Mouse (Mus musculus) kidney, postnatal 0 days (tissue): ENCODE data around the gene Entpd2. TPM values are rescaled to one million over a fixed set of nuclear protein-coding genes. Genes with fewer than 3 reads are reported as not detected.

Source experiments
- ATAC-seq: fragments of 200-750 bp; cut with Nextera tagmentation; replicated peaks from 2 replicates; pipeline ENCODE4 v1.8.0; 2017; ENCODE audit warnings: low read depth, moderate number of reproducible peaks, moderate TSS enrichment, moderate library complexity; ENCODE audit not compliant: low FRiP score
- DNase-seq: peaks from one replicate; pipeline ENCODE4 v3.0.0-alpha.2; 2016; ENCODE audit warnings: low spot score
- H3K27ac ChIP-seq: fragments of 300-500 bp; sonication (generic); 2 replicates; pipeline ENCODE4 v1.5.1; 2014; ENCODE audit warnings: mild to moderate bottlenecking
- H3K27me3 ChIP-seq: fragments of 300-500 bp; sonication (generic); 2 replicates; pipeline ENCODE4 v1.6.1; 2014; ENCODE audit warnings: low read length, mixed read lengths; ENCODE audit not compliant: insufficient read depth
- H3K36me3 ChIP-seq: fragments of 300-500 bp; sonication (generic); 2 replicates; pipeline ENCODE4 v1.6.1; 2014; ENCODE audit warnings: low read length, mixed read lengths; ENCODE audit not compliant: insufficient read depth
- H3K4me1 ChIP-seq: fragments of 300-500 bp; sonication (generic); replicated peaks from 2 replicates; pipeline ENCODE4 v1.6.1; 2014; ENCODE audit warnings: antibody characterized with exemption, low read length, mixed read lengths; ENCODE audit not compliant: insufficient read depth
- H3K4me2 ChIP-seq: fragments of 300-500 bp; sonication (generic); 2 replicates; pipeline ENCODE4 v1.6.1; 2014; ENCODE audit warnings: mild to moderate bottlenecking, low read length, moderate library complexity, mixed read lengths
- H3K4me3 ChIP-seq: fragments of 300-500 bp; sonication (generic); replicated peaks from 2 replicates; pipeline ENCODE4 v1.5.1; 2014; ENCODE audit warnings: low read depth, low read length
- H3K9ac ChIP-seq: fragments of 300-500 bp; sonication (generic); 2 replicates; pipeline ENCODE4 v1.6.1; 2014; ENCODE audit warnings: low read depth, low read length
- H3K9me3 ChIP-seq: fragments of 300-500 bp; sonication (generic); replicated peaks from 2 replicates; pipeline ENCODE4 v1.6.1; 2016; ENCODE audit warnings: low read length, inconsistent platforms, mixed read lengths
- CTCF ChIP-seq: IDR thresholded peaks from 2 replicates; pipeline ENCODE4 v1.5.1; 2016; ENCODE audit warnings: antibody characterized with exemption, low read depth, mild to moderate bottlenecking, moderate library complexity
- WGBS: fragments of 180-500 bp; shearing (Covaris S2); extraction: QIAGEN DNeasy Blood & Tissue Kit; methylation state at CpG from one replicate; pipeline ENCODE4 v1.1.7; 2014; 5-methylcytosine and 5-hydroxymethylcytosine counted together
- microRNA-seq: library from miRNA; unstranded; fragments of <30 nt; microRNA quantifications from one replicate; pipeline ENCODE4, GENCODE M21; 2016
- polyA plus RNA-seq: library from polyadenylated mRNA; unstranded; fragments of >200 nt; fragmentation: Nextera tagmentation; extraction: Ambion mirVana; gene quantifications from 2 replicates; pipeline ENCODE4 v1.2.1, GENCODE M21; 2015

Entpd2 gene
- polyA plus RNA-seq, 1 experiment from 2014 or later, result 6.9 TPM

DNA sequence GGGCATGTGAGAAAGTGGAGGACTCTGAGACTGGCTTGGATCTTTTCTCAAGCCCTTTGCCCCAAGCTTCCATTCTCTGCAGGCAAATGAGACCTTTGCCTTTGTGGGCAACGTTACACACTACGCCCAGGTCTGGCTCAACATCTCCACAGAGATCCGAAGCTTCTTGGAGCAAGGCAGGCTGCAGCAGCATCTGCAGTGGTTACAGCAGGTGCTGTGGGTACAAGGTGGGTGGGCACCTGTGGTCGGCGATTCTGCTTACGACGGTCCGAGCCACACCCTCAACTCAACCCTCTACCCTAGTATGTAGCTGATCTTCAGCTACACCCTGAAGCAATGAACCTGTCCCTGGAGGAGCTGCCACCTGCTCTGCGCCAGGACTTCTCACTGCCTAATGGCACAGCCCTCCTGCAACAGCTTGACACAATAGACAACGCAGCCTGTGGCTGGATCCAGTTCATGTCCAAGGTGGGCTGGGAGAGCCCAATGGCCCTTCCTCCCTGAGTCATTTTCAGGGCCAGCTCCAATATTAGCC is 40.7 kb downstream of the Entpd2 start:
- WGBS, result 91% methylated on average over 10 of the region's 10 CpGs
- no peak overlapping the region for H3K4me2 ChIP-seq
- peaks cover 29% of the 10 kb centered on the region for H3K36me3 ChIP-seq

GRCm38 (mm10) chr2:25441067-25441466 is 45.4 kb downstream of the Entpd2 start:
- no peak for TF ChIP-seq CTCF
- Histone ChIP-seq H3K4me2 (no peak overlapping the region), H3K9me3 (no peaks in the 10 kb centered on the region), H3K9ac (no peak overlapping the region), H3K27me3 (no peaks in the 10 kb centered on the region), H3K36me3 (peaks cover 50% of the 10 kb centered on the region), H3K27ac (no peak overlapping the region), H3K4me3 (no peak overlapping the region), H3K4me1 (no peaks in the 10 kb centered on the region)
- ATAC-seq, result no peak
- DNase-seq, result no peak
- 83% methylated on average over 20 of the region's 20 CpGs for WGBS

More for the DNA sequence above, 40.7 kb downstream of the Entpd2 start:
- Histone ChIP-seq H3K4me3 (no peak overlapping the region), H3K9me3 (no peaks in the 10 kb centered on the region), H3K9ac (no peak overlapping the region), H3K4me1 (0 out of 2 replicates have a peak, but pooled peaks cover 3% of the 10 kb centered on the region), H3K27me3 (no peaks in the 10 kb centered on the region), H3K27ac (no peak overlapping the region)
- TF ChIP-seq CTCF, result no peak
- no peak for ATAC-seq
- no peak for DNase-seq

DNA sequence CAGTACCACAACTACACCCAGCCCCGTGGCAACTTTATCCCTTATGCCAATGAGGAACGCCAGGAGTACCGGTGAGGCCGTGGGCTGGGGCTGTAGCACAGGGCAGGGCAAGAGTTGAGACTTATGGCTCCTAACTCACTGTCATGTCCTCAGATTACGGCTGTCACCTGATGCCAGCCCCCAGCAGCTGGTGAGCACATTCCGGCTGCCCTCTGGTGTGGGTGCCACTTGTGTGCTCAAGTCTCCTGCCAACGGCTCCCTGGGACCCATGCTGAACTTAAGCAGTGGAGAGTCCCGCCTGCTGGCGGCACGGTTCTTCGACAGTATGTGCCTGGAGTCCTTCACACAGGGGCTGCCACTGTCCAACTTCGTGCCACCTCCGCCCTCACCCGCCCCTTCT is 47.0 kb downstream of the Entpd2 start:
- Histone ChIP-seq H3K4me1 (no peaks in the 10 kb centered on the region), H3K4me2 (no peak overlapping the region), H3K27me3 (no peaks in the 10 kb centered on the region), H3K4me3 (no peak overlapping the region), H3K27ac (no peak overlapping the region), H3K9ac (no peak overlapping the region), H3K36me3 (peaks cover 46% of the 10 kb centered on the region), H3K9me3 (no peaks in the 10 kb centered on the region)
- no peak for DNase-seq
- no peak for ATAC-seq
- no peak for TF ChIP-seq CTCF
- 81% methylated on average over 14 of the region's 14 CpGs for WGBS

Small RNA genes within 50 kb of the gene (microRNA-seq; reads per million reads assigned to microRNA genes)
- not detected for gene Mir3087

Other genes with a start within 250 kb of the Entpd2 start
- gene Nrarp, start 215.1 kb upstream of the Entpd2 start, polyA plus RNA-seq, result 19.9 and 21.6 TPM in 2 replicates
- 10.8 and 12.0 TPM in 2 replicates for gene Tor4a, start 199.0 kb upstream of the Entpd2 start, polyA plus RNA-seq
- gene Nelfb, start 184.4 kb upstream of the Entpd2 start, polyA plus RNA-seq, result 74.0 and 82.3 TPM in 2 replicates
- gene Stpg3, start 181.2 kb upstream of the Entpd2 start, polyA plus RNA-seq, result 0.29 and 0.43 TPM in 2 replicates
- gene Fam166a, start 177.1 kb upstream of the Entpd2 start, polyA plus RNA-seq, result 0.28 and 0.62 TPM in 2 replicates
- gene Tubb4b, start 171.2 kb upstream of the Entpd2 start, polyA plus RNA-seq, result 339 and 384 TPM in 2 replicates
- 1.5 and 1.6 TPM in 2 replicates for gene Slc34a3, start 161.5 kb upstream of the Entpd2 start, polyA plus RNA-seq
- gene Rnf224, start 159.1 kb upstream of the Entpd2 start, polyA plus RNA-seq, result 0.16 and 0.28 TPM in 2 replicates
- 24.2 and 27.4 TPM in 2 replicates for gene Rnf208, start 153.6 kb upstream of the Entpd2 start, polyA plus RNA-seq
- 0.61 and 0.75 TPM in 2 replicates for gene Cysrt1, start 153.4 kb upstream of the Entpd2 start, polyA plus RNA-seq
- gene AL732309.1, start 149.0 kb upstream of the Entpd2 start, polyA plus RNA-seq, result 2.7 and 3.7 TPM in 2 replicates
- 42.6 and 46.7 TPM in 2 replicates for gene Tmem203, start 140.4 kb upstream of the Entpd2 start, polyA plus RNA-seq
- 17.1 and 18.0 TPM in 2 replicates for gene Tprn, start 133.3 kb upstream of the Entpd2 start, polyA plus RNA-seq
- 172 TPM in 2 replicates for gene Ssna1, start 123.4 kb upstream of the Entpd2 start, polyA plus RNA-seq
- gene Anapc2, start 123.4 kb upstream of the Entpd2 start, polyA plus RNA-seq, result 79.4 and 84.0 TPM in 2 replicates
- not detected in 2 replicates for gene Tmem210, start 107.7 kb upstream of the Entpd2 start, polyA plus RNA-seq
- 0.29 and 0.48 TPM in 2 replicates for gene Lrrc26, start 106.0 kb upstream of the Entpd2 start, polyA plus RNA-seq
- 0.58 and 0.66 TPM in 2 replicates for gene Grin1, start 76.7 kb upstream of the Entpd2 start, polyA plus RNA-seq
- 57.9 and 59.6 TPM in 2 replicates for gene Man1b1, start 63.5 kb upstream of the Entpd2 start, polyA plus RNA-seq
- gene Dpp7, start 39.5 kb upstream of the Entpd2 start, polyA plus RNA-seq, result 28.5 and 31.5 TPM in 2 replicates
- 80.5 and 92.8 TPM in 2 replicates for gene Uap1l1, start 30.2 kb upstream of the Entpd2 start, polyA plus RNA-seq
- gene Sapcd2, start 23.6 kb upstream of the Entpd2 start, polyA plus RNA-seq, result 17.9 and 19.3 TPM in 2 replicates
- 43.9 and 49.9 TPM in 2 replicates for gene Npdc1, start 3.5 kb downstream of the Entpd2 start, polyA plus RNA-seq
- 0.06 TPM in 1 of 2 replicates, not detected in the other for gene Fut7, start 27.4 kb downstream of the Entpd2 start, polyA plus RNA-seq
- 9.7 and 9.8 TPM in 2 replicates for gene Abca2, start 32.8 kb downstream of the Entpd2 start, polyA plus RNA-seq
- gene Clic3, start 61.0 kb downstream of the Entpd2 start, polyA plus RNA-seq, result 7.7 and 10.3 TPM in 2 replicates
- gene Paxx, start 65.2 kb downstream of the Entpd2 start, polyA plus RNA-seq, result 42.0 and 45.0 TPM in 2 replicates
- gene Ptgds, start 74.2 kb downstream of the Entpd2 start, polyA plus RNA-seq, result 11.5 and 13.1 TPM in 2 replicates
- not detected in 2 replicates for gene Lcn12, start 98.0 kb downstream of the Entpd2 start, polyA plus RNA-seq
- 65.7 and 71.1 TPM in 2 replicates for gene Fbxw5, start 104.9 kb downstream of the Entpd2 start, polyA plus RNA-seq
- gene C8g, start 105.8 kb downstream of the Entpd2 start, polyA plus RNA-seq, result 7.9 and 9.6 TPM in 2 replicates
- gene Traf2, start 151.1 kb downstream of the Entpd2 start, polyA plus RNA-seq, result 24.4 and 28.1 TPM in 2 replicates
- gene Edf1, start 162.0 kb downstream of the Entpd2 start, polyA plus RNA-seq, result 351 and 379 TPM in 2 replicates
- gene Mamdc4, start 179.0 kb downstream of the Entpd2 start, polyA plus RNA-seq, result 0.59 and 0.85 TPM in 2 replicates
- 197 TPM in 2 replicates for gene Phpt1, start 179.3 kb downstream of the Entpd2 start, polyA plus RNA-seq
- gene Ajm1, start 185.9 kb downstream of the Entpd2 start, polyA plus RNA-seq, result 0.15 and 0.16 TPM in 2 replicates
- 45.6 and 56.9 TPM in 2 replicates for gene Rabl6, start 212.6 kb downstream of the Entpd2 start, polyA plus RNA-seq
- 0.32 and 0.34 TPM in 2 replicates for gene Ccdc183, start 221.8 kb downstream of the Entpd2 start, polyA plus RNA-seq
- 41.7 and 43.8 TPM in 2 replicates for gene Tmem141, start 226.1 kb downstream of the Entpd2 start, polyA plus RNA-seq
- gene Fcna, start 232.2 kb downstream of the Entpd2 start, polyA plus RNA-seq, result 1.7 and 2.2 TPM in 2 replicates